Mouse (Mus musculus): Measurements from ENCODE around the gene Crcp. TPM values are rescaled to one million over a fixed set of nuclear protein-coding genes. Genes with fewer than 3 reads are reported as not detected.
"Not testable (repeated sequence)": the region's sequence is repeated elsewhere in the genome, so short reads cannot be mapped to it uniquely, and the experiment has no call there.

Gene Crcp
- polyA plus RNA-seq, 1 experiment from 2014 or later = 51.9 TPM

- 85% methylated on average over 2 of the region's 2 CpGs for WGBS
- no peak for ATAC-seq (ENCODE audit: low read depth)
- no peak overlapping the region for H3K4me2 ChIP-seq (ENCODE audit: low read depth, low read length)
- H3K4me3 ChIP-seq (ENCODE audit: low read depth, low read length) = no peak overlapping the region
- H3K9me3 ChIP-seq (ENCODE audit: control insufficient read depth, low read length) = no peaks in the 10 kb centered on the region
- peaks cover 3% of the 10 kb centered on the region; the same call in 1 of the 2 replicates for H3K4me1 ChIP-seq (ENCODE audit: control insufficient read depth, insufficient read depth, low read length)
- H3K9ac ChIP-seq (replicated peaks; ENCODE audit: low read depth, low read length) = no peak overlapping the region
- no peaks in the 10 kb centered on the region for H3K27me3 ChIP-seq (ENCODE audit: control insufficient read depth, insufficient read depth, low read length)
- peaks cover 7% of the 10 kb centered on the region; the same call in 1 of the 2 replicates for H3K36me3 ChIP-seq (ENCODE audit: control insufficient read depth, insufficient read depth, low read length)
- no peak overlapping the region for H3K27ac ChIP-seq (ENCODE audit: low read depth, low read length)
These were observed 4.8 kb downstream of the Crcp start for GRCm38 (mm10) chr5:130033869-130034268.

- not testable (repeated sequence) for ATAC-seq (ENCODE audit: low read depth); H3K4me3 ChIP-seq (ENCODE audit: low read depth, low read length); H3K9ac ChIP-seq (replicated peaks; ENCODE audit: low read depth, low read length); H3K9me3 ChIP-seq (ENCODE audit: control insufficient read depth, low read length); H3K4me2 ChIP-seq (ENCODE audit: low read depth, low read length); H3K4me1 ChIP-seq (ENCODE audit: control insufficient read depth, insufficient read depth, low read length); H3K27ac ChIP-seq (ENCODE audit: low read depth, low read length); H3K27me3 ChIP-seq (ENCODE audit: control insufficient read depth, insufficient read depth, low read length)
- H3K36me3 ChIP-seq (ENCODE audit: control insufficient read depth, insufficient read depth, low read length) = peaks cover 22% of the 10 kb centered on the region
- WGBS = 65% methylated on average over 2 of the region's 2 CpGs
These were observed 7.2 kb downstream of the Crcp start for GRCm38 (mm10) chr5:130036300-130036699.

GRCm38 (mm10) chr5:130037752-130038455 is 8.8 kb downstream of the Crcp start:
- Histone ChIP-seq H3K36me3 (ENCODE audit: control insufficient read depth, insufficient read depth, low read length) (peaks cover 32% of the 10 kb centered on the region), H3K4me3 (ENCODE audit: low read depth, low read length) (no peak overlapping the region), H3K27me3 (ENCODE audit: control insufficient read depth, insufficient read depth, low read length) (no peaks in the 10 kb centered on the region), H3K4me1 (ENCODE audit: control insufficient read depth, insufficient read depth, low read length) (no peaks in the 10 kb centered on the region), H3K4me2 (ENCODE audit: low read depth, low read length) (no peak overlapping the region), H3K9ac (replicated peaks; ENCODE audit: low read depth, low read length) (no peak overlapping the region), H3K27ac (ENCODE audit: low read depth, low read length) (no peak overlapping the region), H3K9me3 (ENCODE audit: control insufficient read depth, low read length) (no peaks in the 10 kb centered on the region)
- no peak for ATAC-seq (ENCODE audit: low read depth)
- 68% methylated on average over 19 of the region's 19 CpGs for WGBS

- Histone ChIP-seq H3K36me3 (ENCODE audit: control insufficient read depth, insufficient read depth, low read length) (peaks cover 29% of the 10 kb centered on the region), H3K4me2 (ENCODE audit: low read depth, low read length) (no peak overlapping the region), H3K4me3 (ENCODE audit: low read depth, low read length) (no peak overlapping the region), H3K27ac (ENCODE audit: low read depth, low read length) (no peak overlapping the region), H3K4me1 (ENCODE audit: control insufficient read depth, insufficient read depth, low read length) (no peaks in the 10 kb centered on the region), H3K9ac (replicated peaks; ENCODE audit: low read depth, low read length) (no peak overlapping the region), H3K9me3 (ENCODE audit: control insufficient read depth, low read length) (no peaks in the 10 kb centered on the region), H3K27me3 (ENCODE audit: control insufficient read depth, insufficient read depth, low read length) (no peaks in the 10 kb centered on the region)
- no peak for ATAC-seq (ENCODE audit: low read depth)
- 94% methylated on average over 4 of the region's 4 CpGs for WGBS
These were observed 11.7 kb downstream of the Crcp start for GRCm38 (mm10) chr5:130040797-130041196.

GRCm38 (mm10) chr5:130041262-130041661 is 12.2 kb downstream of the Crcp start:
- peaks cover 32% of the 10 kb centered on the region for H3K36me3 ChIP-seq (ENCODE audit: control insufficient read depth, insufficient read depth, low read length)
- H3K27ac ChIP-seq (ENCODE audit: low read depth, low read length) = no peak overlapping the region
- 91% methylated on average over 4 of the region's 4 CpGs for WGBS

GRCm38 (mm10) chr5:130043741-130044140 is 14.7 kb downstream of the Crcp start:
- 82% methylated on average over 3 of the region's 3 CpGs for WGBS
- Histone ChIP-seq H3K4me1 (ENCODE audit: control insufficient read depth, insufficient read depth, low read length) (no peaks in the 10 kb centered on the region), H3K9me3 (ENCODE audit: control insufficient read depth, low read length) (no peaks in the 10 kb centered on the region), H3K27ac (ENCODE audit: low read depth, low read length) (no peak overlapping the region), H3K9ac (replicated peaks; ENCODE audit: low read depth, low read length) (no peak overlapping the region), H3K4me2 (ENCODE audit: low read depth, low read length) (no peak overlapping the region), H3K4me3 (ENCODE audit: low read depth, low read length) (no peak overlapping the region), H3K36me3 (ENCODE audit: control insufficient read depth, insufficient read depth, low read length) (peaks cover 34% of the 10 kb centered on the region), H3K27me3 (ENCODE audit: control insufficient read depth, insufficient read depth, low read length) (no peaks in the 10 kb centered on the region)
- no peak for ATAC-seq (ENCODE audit: low read depth)

More at GRCm38 (mm10) chr5:130041262-130041661, 12.2 kb downstream of the Crcp start:
- H3K9ac ChIP-seq (replicated peaks; ENCODE audit: low read depth, low read length) = no peak overlapping the region
- no peak for ATAC-seq (ENCODE audit: low read depth)
- no peaks in the 10 kb centered on the region for H3K9me3 ChIP-seq (ENCODE audit: control insufficient read depth, low read length)
- H3K4me3 ChIP-seq (ENCODE audit: low read depth, low read length) = no peak overlapping the region
- no peak overlapping the region for H3K4me2 ChIP-seq (ENCODE audit: low read depth, low read length)
- H3K27me3 ChIP-seq (ENCODE audit: control insufficient read depth, insufficient read depth, low read length) = no peaks in the 10 kb centered on the region
- no peaks in the 10 kb centered on the region for H3K4me1 ChIP-seq (ENCODE audit: control insufficient read depth, insufficient read depth, low read length)

- no peak overlapping the region for H3K9ac ChIP-seq (replicated peaks; ENCODE audit: low read depth, low read length)
- H3K27me3 ChIP-seq (ENCODE audit: control insufficient read depth, insufficient read depth, low read length) = no peaks in the 10 kb centered on the region
- no peak overlapping the region for H3K4me3 ChIP-seq (ENCODE audit: low read depth, low read length)
- no peak overlapping the region for H3K27ac ChIP-seq (ENCODE audit: low read depth, low read length)
- no peak for ATAC-seq (ENCODE audit: low read depth)
- no peaks in the 10 kb centered on the region for H3K9me3 ChIP-seq (ENCODE audit: control insufficient read depth, low read length)
- H3K4me2 ChIP-seq (ENCODE audit: low read depth, low read length) = no peak overlapping the region
- H3K4me1 ChIP-seq (ENCODE audit: control insufficient read depth, insufficient read depth, low read length) = no peaks in the 10 kb centered on the region
- H3K36me3 ChIP-seq (ENCODE audit: control insufficient read depth, insufficient read depth, low read length) = peaks cover 36% of the 10 kb centered on the region
- 75% methylated on average over 7 of the region's 7 CpGs for WGBS
These were observed 15.2 kb downstream of the Crcp start for GRCm38 (mm10) chr5:130044201-130044695.

GRCm38 (mm10) chr5:130046100-130046499 is 17.0 kb downstream of the Crcp start:
- Histone ChIP-seq H3K4me3 (ENCODE audit: low read depth, low read length) (no peak overlapping the region), H3K4me1 (ENCODE audit: control insufficient read depth, insufficient read depth, low read length) (no peaks in the 10 kb centered on the region), H3K9ac (replicated peaks; ENCODE audit: low read depth, low read length) (no peak overlapping the region), H3K9me3 (ENCODE audit: control insufficient read depth, low read length) (no peaks in the 10 kb centered on the region), H3K4me2 (ENCODE audit: low read depth, low read length) (no peak overlapping the region), H3K27me3 (ENCODE audit: control insufficient read depth, insufficient read depth, low read length) (no peaks in the 10 kb centered on the region), H3K36me3 (ENCODE audit: control insufficient read depth, insufficient read depth, low read length) (peaks cover 23% of the 10 kb centered on the region), H3K27ac (ENCODE audit: low read depth, low read length) (no peak overlapping the region)
- ATAC-seq (ENCODE audit: low read depth) = no peak
- 93% methylated on average over 7 of the region's 7 CpGs for WGBS

GRCm38 (mm10) chr5:130046589-130046988 is 17.5 kb downstream of the Crcp start:
- WGBS = 94% methylated on average over 10 of the region's 10 CpGs

More at GRCm38 (mm10) chr5:130046589-130046988, 17.5 kb downstream of the Crcp start:
- no peaks in the 10 kb centered on the region for H3K27me3 ChIP-seq (ENCODE audit: control insufficient read depth, insufficient read depth, low read length)
- peaks cover 24% of the 10 kb centered on the region for H3K36me3 ChIP-seq (ENCODE audit: control insufficient read depth, insufficient read depth, low read length)
- H3K9me3 ChIP-seq (ENCODE audit: control insufficient read depth, low read length) = no peaks in the 10 kb centered on the region
- H3K9ac ChIP-seq (replicated peaks; ENCODE audit: low read depth, low read length) = no peak overlapping the region
- H3K4me3 ChIP-seq (ENCODE audit: low read depth, low read length) = no peak overlapping the region
- H3K4me2 ChIP-seq (ENCODE audit: low read depth, low read length) = no peak overlapping the region
- no peaks in the 10 kb centered on the region for H3K4me1 ChIP-seq (ENCODE audit: control insufficient read depth, insufficient read depth, low read length)
- H3K27ac ChIP-seq (ENCODE audit: low read depth, low read length) = no peak overlapping the region
- no peak for ATAC-seq (ENCODE audit: low read depth)

All from neural tube, embryonic 14.5 days (tissue).